Mouse (Mus musculus) lung, postnatal 0 days (tissue): Measurements from ENCODE around the gene Nkpd1.
A peak's percentile ranks its signal among the peaks of the same experiment; 100 is the strongest.

ENCODE experiments used
- CTCF ChIP-seq: IDR thresholded peaks from 2 replicates; pipeline ENCODE4 v1.5.1; 2016; ENCODE audit warnings: antibody characterized with exemption, mild to moderate bottlenecking
- EP300 ChIP-seq: IDR thresholded peaks from 2 replicates; pipeline ENCODE4 v1.6.1; 2016; ENCODE audit warnings: antibody characterized with exemption, mild to moderate bottlenecking, control low read depth

- TF ChIP-seq CTCF (peak; percentile 55), EP300 (no peak)
Observed at GRCm38 (mm10) chr7:19506326-19506725, 11.3 kb upstream of the Nkpd1 start.
